Mouse (Mus musculus): ENCODE results near the gene Aqp9.

Gene Aqp9

DNA sequence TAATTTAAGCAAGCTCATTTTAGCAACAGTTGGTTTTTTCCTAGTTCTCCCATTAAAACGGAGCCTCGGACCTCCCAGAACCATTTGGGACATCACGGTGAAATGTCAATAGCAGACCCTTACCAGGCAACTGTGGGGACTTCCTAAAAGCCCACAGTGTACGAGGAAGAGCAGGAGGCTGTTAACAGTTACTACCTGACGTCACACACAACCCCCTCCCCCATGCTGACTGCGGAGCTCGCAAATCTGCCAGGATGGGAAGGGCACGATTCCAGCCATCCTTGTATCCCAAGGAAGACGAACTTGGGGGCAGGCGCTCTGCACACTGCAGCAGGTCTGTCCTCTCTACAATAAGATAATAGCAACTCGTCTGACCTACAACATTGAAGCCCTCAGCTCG, at the start of gene Aqp9:
Gene Aqp9 (minus strand): TSS at position 172 of the 400 bp plus-strand sequence.
- DNase-seq (ENCODE audit: low read depth, low spot score): no peak

DNA sequence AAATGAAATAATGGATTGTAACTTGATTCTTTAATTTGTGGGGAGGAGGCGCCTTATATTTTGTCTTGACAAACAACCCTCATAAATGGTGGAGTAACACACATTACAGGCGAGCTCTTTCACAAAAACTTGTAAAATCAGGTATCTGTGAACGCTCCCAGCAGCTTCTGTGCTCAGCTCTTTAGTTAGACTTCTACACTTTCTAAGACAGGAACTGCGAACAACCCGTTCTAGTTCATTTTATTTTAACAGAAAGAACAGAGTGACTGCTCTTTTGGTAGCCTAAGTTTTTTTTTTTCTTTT, 49.3 kb upstream of the Aqp9 start:
- DNase-seq (ENCODE audit: low read depth, low spot score): peak; percentile 18

GRCm38 (mm10) chr9:71216996-71217792, 48.7 kb upstream of the Aqp9 start:
- DNase-seq (ENCODE audit: low read depth, low spot score): peak; percentile 20

- peak; percentile 8 for DNase-seq (ENCODE audit: low read depth, low spot score)
These were observed 47.8 kb upstream of the Aqp9 start for GRCm38 (mm10) chr9:71216036-71216995.

DNA sequence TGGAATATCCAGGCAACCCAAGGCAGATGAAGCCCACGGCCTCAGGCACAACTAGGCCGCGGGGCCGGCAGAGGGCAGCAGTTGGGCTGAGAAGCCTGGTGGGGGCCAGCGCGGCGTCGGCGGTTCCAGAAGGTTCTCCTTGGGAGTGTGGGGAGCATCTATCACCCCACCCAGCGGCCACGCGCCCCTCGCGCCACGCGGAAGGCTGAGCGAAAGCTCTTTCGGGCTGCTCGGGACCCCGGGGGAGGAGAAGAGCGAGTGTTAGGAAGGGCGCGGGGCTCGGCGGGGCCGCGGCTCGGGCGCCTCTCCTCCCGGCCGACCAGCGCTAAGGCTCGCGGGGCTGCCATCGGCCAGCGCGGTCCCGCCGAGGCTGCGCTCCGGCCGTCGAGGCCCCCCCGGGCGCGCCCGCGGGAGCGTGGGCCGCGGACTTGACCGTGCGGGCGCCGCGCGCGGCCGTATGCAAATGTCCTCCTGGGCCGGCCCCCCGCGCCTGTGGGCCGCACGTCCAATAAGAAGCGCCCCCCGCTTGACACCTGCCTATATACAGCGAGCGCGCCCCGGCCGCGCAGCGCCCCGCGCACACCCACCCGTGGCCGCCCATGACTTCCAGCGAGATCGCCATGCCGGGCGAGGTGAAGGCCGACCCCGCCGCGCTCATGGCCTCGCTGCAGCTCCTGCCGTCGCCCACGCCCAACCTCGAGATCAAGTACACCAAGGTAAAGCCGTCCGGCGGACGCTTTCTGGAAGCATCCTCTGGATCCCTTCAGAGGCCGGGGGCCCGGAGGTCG, 47.0 kb upstream of the Aqp9 start, which contains the start of gene Aldh1a2:
Gene Aldh1a2 (plus strand): TSS at position 542 of the 788 bp plus-strand sequence.
- DNase-seq (ENCODE audit: low read depth, low spot score): no peak

- DNase-seq (ENCODE audit: low read depth, low spot score): no peak
These were observed 45.2 kb upstream of the Aqp9 start for GRCm38 (mm10) chr9:71213636-71214035.

- no peak for DNase-seq (ENCODE audit: low read depth, low spot score)
These were observed 42.4 kb upstream of the Aqp9 start for GRCm38 (mm10) chr9:71210870-71211269.

DNA sequence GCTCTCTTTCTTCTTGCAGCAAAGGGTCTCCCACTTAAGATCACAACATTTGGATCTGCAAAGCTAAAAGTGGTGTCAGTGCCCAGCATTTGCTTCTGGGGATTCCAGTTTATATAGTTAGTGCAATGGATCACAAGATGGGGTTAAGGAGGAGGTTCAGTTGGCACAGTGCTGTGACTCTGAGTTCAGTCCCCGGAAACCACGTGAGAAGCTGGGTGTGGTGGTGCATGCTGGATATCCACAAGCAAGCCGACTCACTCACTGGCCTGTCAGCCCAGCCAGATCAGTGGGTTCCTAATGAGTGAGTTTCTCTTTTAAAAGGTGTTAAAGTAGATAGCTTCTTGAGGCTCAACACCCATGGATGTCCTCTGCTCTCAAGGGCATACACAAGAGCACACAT, 40.8 kb upstream of the Aqp9 start:
- DNase-seq (ENCODE audit: low read depth, low spot score): no peak

GRCm38 (mm10) chr9:71202265-71202664, 33.8 kb upstream of the Aqp9 start:
- DNase-seq (ENCODE audit: low read depth, low spot score): no peak

DNA sequence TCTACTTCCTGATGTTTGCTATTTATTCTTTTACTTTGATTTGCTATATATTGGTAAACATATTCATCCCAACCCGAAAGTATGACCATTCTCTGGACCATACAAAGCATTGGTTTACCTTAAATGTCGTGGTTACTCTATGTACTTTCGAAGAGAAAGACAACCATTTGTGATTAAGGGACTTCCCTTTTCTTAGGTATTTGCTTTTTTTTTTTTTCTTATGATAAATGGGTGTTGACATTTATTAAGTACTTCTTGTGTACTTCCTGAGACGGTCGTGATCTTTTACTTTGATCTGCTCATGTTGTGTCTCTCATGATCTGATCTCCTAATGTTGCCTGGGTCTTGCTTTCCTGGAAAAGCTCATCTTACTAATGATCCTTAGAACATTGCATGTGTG, 30.3 kb upstream of the Aqp9 start:
- no peak for DNase-seq (ENCODE audit: low read depth, low spot score)

- DNase-seq (ENCODE audit: low read depth, low spot score): no peak
These were observed 20.3 kb upstream of the Aqp9 start for GRCm38 (mm10) chr9:71188647-71189415.

- DNase-seq (ENCODE audit: low read depth, low spot score): no peak
These were observed 18.9 kb upstream of the Aqp9 start for GRCm38 (mm10) chr9:71187396-71187795.

DNA sequence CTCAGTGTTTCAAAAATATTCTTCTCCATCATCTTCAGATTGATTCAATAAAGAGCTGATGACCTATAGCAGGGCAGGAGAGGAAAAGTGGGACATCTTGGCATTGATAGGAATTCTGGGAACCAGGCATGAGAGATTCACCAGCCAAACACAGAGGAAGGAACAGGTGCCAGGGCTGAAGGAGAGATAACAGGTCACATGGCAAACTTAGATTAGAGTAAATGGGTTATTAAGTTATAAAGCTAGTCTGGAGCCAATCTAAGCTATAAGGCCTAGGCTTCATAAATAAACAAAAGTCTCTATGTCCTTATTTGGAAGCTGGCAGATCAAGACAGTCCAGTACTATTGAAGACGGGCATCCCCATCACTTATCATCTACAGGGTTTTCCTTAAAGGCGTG, 17.3 kb upstream of the Aqp9 start:
- DNase-seq (ENCODE audit: low read depth, low spot score): no peak

DNA sequence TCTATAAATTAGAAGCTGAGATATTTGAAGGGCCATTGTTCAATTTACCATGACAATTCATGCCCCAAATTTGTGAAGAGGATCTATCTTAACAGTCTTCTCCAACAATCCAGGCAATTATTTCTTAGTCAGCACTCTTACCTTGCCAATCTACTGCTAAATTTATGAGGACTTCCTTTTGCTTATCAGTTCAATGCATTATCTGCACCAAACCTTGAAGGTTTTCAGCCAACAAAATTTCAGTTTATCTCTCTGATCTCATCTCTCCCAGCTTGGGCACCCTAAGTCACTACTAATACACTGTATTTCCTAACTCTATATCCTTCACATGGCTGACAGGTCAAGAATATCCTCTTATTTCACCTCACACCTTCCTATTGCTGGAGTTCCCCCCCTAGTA, 16.8 kb upstream of the Aqp9 start:
- no peak for DNase-seq (ENCODE audit: low read depth, low spot score)

GRCm38 (mm10) chr9:71179964-71180700, 11.7 kb upstream of the Aqp9 start:
- DNase-seq (ENCODE audit: low read depth, low spot score): no peak

- DNase-seq (ENCODE audit: low read depth, low spot score): no peak
These were observed 10.9 kb upstream of the Aqp9 start for GRCm38 (mm10) chr9:71179276-71179896.

DNA sequence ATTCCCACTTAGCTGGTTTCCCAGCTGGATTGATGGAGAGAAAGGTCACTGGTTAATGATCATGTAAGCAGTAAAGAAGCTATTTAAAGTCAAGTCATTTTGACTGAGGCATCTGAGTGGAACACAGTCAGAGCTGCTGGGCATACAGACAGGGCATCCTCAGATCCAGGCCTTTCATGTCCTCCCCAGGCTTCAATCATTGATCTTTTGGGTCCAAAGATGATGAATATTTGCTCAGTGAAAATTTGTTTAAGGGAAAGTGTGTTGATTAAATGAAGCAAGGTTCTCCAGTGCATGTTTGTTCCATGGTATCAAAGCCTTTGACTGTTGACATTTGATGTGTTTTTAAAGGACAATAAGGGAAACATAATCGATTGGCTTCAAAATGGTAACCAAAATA, 7.2 kb upstream of the Aqp9 start:
- no peak for DNase-seq (ENCODE audit: low read depth, low spot score)

- DNase-seq (ENCODE audit: low read depth, low spot score): no peak
These were observed 6.0 kb upstream of the Aqp9 start for GRCm38 (mm10) chr9:71174316-71174975.

DNA sequence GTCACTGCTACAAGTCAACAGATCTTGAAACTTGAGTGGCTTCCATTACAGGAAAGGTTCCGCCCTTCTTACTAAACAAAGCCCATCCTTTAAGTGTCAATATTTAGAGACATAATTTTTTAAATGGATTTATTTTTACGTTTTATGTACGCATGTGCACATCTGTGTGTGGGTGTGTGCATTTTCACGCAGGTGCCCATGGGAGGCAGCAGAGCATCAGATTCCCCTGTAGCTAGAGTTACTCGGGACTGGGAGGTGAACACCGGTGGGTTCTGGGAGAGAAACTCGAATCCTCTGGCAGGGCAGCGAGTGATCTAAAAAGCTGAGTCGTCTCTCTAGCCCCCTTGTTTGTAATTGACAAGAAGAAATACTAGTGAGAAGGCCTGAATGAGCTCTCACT, 5.1 kb upstream of the Aqp9 start:
- DNase-seq (ENCODE audit: low read depth, low spot score): no peak

Measured in brain, embryonic 18.5 days (tissue).